In genomic region chr5:53672352-53672751, GRCm38 (mm10) we compare ENCODE assay signal across 8 mouse cellular contexts. TPM values are rescaled to one million over a fixed set of nuclear protein-coding genes. Genes with fewer than 3 reads are reported as not detected.
DNase-seq lines count a peak whose midpoint lies in the region; ATAC-seq and TF ChIP-seq lines count a peak whose summit lies in the region.

No protein-coding gene starts in this region.

- H3K27me3 ChIP-seq in embryonic facial prominence, embryonic 12.5 days, result no peaks in the 10 kb centered on the region
- no peaks in the 10 kb centered on the region for H3K27me3 ChIP-seq in heart, embryonic 11.5 days (ENCODE audit: control insufficient read depth, insufficient read depth, low read length)
- H3K27me3 ChIP-seq in kidney, embryonic 16.5 days (ENCODE audit: insufficient read depth, low read length), result no peaks in the 10 kb centered on the region
- H3K27me3 ChIP-seq in liver, adult 2 months (ENCODE audit: control insufficient read depth, insufficient read depth, low read length), result no peaks in the 10 kb centered on the region
- no peaks in the 10 kb centered on the region for H3K27me3 ChIP-seq in neural tube, embryonic 12.5 days (replicated peaks)

- 21% methylated on average over 5 of the region's 5 CpGs for WGBS in embryonic facial prominence, embryonic 12.5 days
- 17% methylated on average over 5 of the region's 5 CpGs for WGBS in heart, embryonic 11.5 days (ENCODE audit: insufficient replicate concordance)
- WGBS in kidney, embryonic 16.5 days, result 16% methylated on average over 5 of the region's 5 CpGs
- 25% methylated on average over 5 of the region's 5 CpGs for WGBS in liver, adult 2 months
- 23% methylated on average over 5 of the region's 5 CpGs for WGBS in neural tube, embryonic 12.5 days

- no peak for TF ChIP-seq POLR2A in liver, adult 2 months (IDR thresholded peaks at IDR 0.05; ENCODE audit: extremely low read depth, insufficient read depth, low read length)

- H3K4me2 ChIP-seq in embryonic facial prominence, embryonic 12.5 days (replicated peaks), result no peak overlapping the region
- no peak overlapping the region for H3K4me2 ChIP-seq in heart, embryonic 11.5 days
- H3K4me2 ChIP-seq in kidney, embryonic 16.5 days (replicated peaks; ENCODE audit: low read depth, low read length), result no peak overlapping the region
- no peak overlapping the region for H3K4me2 ChIP-seq in neural tube, embryonic 12.5 days (replicated peaks)

- peak; percentile 64; the same call in 1 of the 2 replicates for ATAC-seq in embryonic facial prominence, embryonic 12.5 days (ENCODE audit: insufficient number of reproducible peaks, insufficient read depth, low FRiP score, low TSS enrichment)
- ATAC-seq in heart, embryonic 11.5 days (replicated peaks; ENCODE audit: insufficient number of reproducible peaks, low FRiP score, low TSS enrichment), result peak; percentile 49; the same call in 1 of the 2 replicates
- ATAC-seq in kidney, embryonic 16.5 days (ENCODE audit: low FRiP score, low TSS enrichment), result peak; percentile 80
- ATAC-seq in neural tube, embryonic 12.5 days (ENCODE audit: low FRiP score, low read depth), result peak; percentile 88

- H3K36me3 ChIP-seq in embryonic facial prominence, embryonic 12.5 days, result no peaks in the 10 kb centered on the region
- no peaks in the 10 kb centered on the region for H3K36me3 ChIP-seq in heart, embryonic 11.5 days (ENCODE audit: control insufficient read depth, insufficient read depth, low read length)
- H3K36me3 ChIP-seq in kidney, embryonic 16.5 days (ENCODE audit: insufficient read depth, low read length), result no peaks in the 10 kb centered on the region
- H3K36me3 ChIP-seq in liver, adult 2 months (ENCODE audit: control insufficient read depth, insufficient read depth, low read length), result no peaks in the 10 kb centered on the region
- no peaks in the 10 kb centered on the region for H3K36me3 ChIP-seq in neural tube, embryonic 12.5 days

- peak; percentile 84 for TF ChIP-seq CTCF in liver, adult 2 months (IDR thresholded peaks at IDR 0.05; ENCODE audit: low read depth, low read length)

- DNase-seq in CD4-positive helper T cell, adult 2 months (ENCODE audit: low read depth, low spot score), result peak; percentile 62
- DNase-seq in adrenal gland, postnatal 4 days (ENCODE audit: low spot score in 2 of 2), result peak; percentile 26 to 46
- DNase-seq in liver, adult 2 months (ENCODE audit: extremely low read depth, low read depth, low spot score), result peak; percentile 30
- peak; percentile 78 for DNase-seq in testis, postnatal 10 days (ENCODE audit: low spot score)

- no peaks in the 10 kb centered on the region for H3K4me1 ChIP-seq in embryonic facial prominence, embryonic 12.5 days
- H3K4me1 ChIP-seq in heart, embryonic 11.5 days (ENCODE audit: control insufficient read depth, insufficient read depth, low read length), result no peaks in the 10 kb centered on the region
- no peaks in the 10 kb centered on the region for H3K4me1 ChIP-seq in kidney, embryonic 16.5 days (ENCODE audit: insufficient read depth, low read length)
- no peaks in the 10 kb centered on the region; the same call in 1 of the 2 replicates for H3K4me1 ChIP-seq in liver, adult 2 months (ENCODE audit: control insufficient read depth, insufficient read depth, low read length)
- no peaks in the 10 kb centered on the region for H3K4me1 ChIP-seq in neural tube, embryonic 12.5 days

- no peak overlapping the region for H3K4me3 ChIP-seq in embryonic facial prominence, embryonic 12.5 days
- no peak overlapping the region for H3K4me3 ChIP-seq in heart, embryonic 11.5 days (ENCODE audit: low read depth, low read length)
- no peak overlapping the region for H3K4me3 ChIP-seq in kidney, embryonic 16.5 days (ENCODE audit: low read length)
- no peak overlapping the region for H3K4me3 ChIP-seq in liver, adult 2 months (ENCODE audit: insufficient read depth, low read depth, low read length)
- H3K4me3 ChIP-seq in neural tube, embryonic 12.5 days, result no peak overlapping the region

- H3K9ac ChIP-seq in embryonic facial prominence, embryonic 12.5 days, result no peak overlapping the region
- H3K9ac ChIP-seq in heart, embryonic 11.5 days (ENCODE audit: low read depth, low read length), result no peak overlapping the region
- no peak overlapping the region for H3K9ac ChIP-seq in kidney, embryonic 16.5 days (replicated peaks; ENCODE audit: low read length)
- H3K9ac ChIP-seq in liver, adult 2 months (ENCODE audit: low read depth, low read length), result no peak overlapping the region
- no peak overlapping the region for H3K9ac ChIP-seq in neural tube, embryonic 12.5 days

- no peaks in the 10 kb centered on the region for H3K9me3 ChIP-seq in embryonic facial prominence, embryonic 12.5 days
- no peaks in the 10 kb centered on the region for H3K9me3 ChIP-seq in heart, embryonic 11.5 days (replicated peaks; ENCODE audit: control insufficient read depth, low read length)
- no peaks in the 10 kb centered on the region for H3K9me3 ChIP-seq in kidney, embryonic 16.5 days (ENCODE audit: low read length)
- H3K9me3 ChIP-seq in neural tube, embryonic 12.5 days, result no peaks in the 10 kb centered on the region

- H3K79me2 ChIP-seq in liver, adult 2 months (ENCODE audit: control insufficient read depth, insufficient read depth, low read length), result no peaks in the 10 kb centered on the region

- H3K27ac ChIP-seq in embryonic facial prominence, embryonic 12.5 days, result no peak overlapping the region
- no peak overlapping the region for H3K27ac ChIP-seq in heart, embryonic 11.5 days (ENCODE audit: low read depth, low read length)
- no peak overlapping the region for H3K27ac ChIP-seq in kidney, embryonic 16.5 days (ENCODE audit: low read length)
- H3K27ac ChIP-seq in liver, adult 2 months (replicated peaks; ENCODE audit: insufficient read depth, low read depth, low read length), result no peak overlapping the region
- no peak overlapping the region for H3K27ac ChIP-seq in neural tube, embryonic 12.5 days

RNA-seq across cellular contexts. Expression of gene Cckar, which starts 35.2 kb away (rescaled TPM):
- 1 to 10 TPM in 1 of 2 experiments, under 1 TPM in 1; 0.08 to 9.2 TPM for total RNA-seq in adrenal gland, postnatal 4 days (2021)
- 0.42 and 0.63 TPM in 2 replicates for polyA plus RNA-seq in embryonic facial prominence, embryonic 12.5 days (2016; fragmentation: Nextera tagmentation; extraction: Ambion mirVana)
- 0.44 and 0.45 TPM in 2 replicates for polyA plus RNA-seq in heart, embryonic 11.5 days (2014; fragmentation: Nextera tagmentation; extraction: Ambion mirVana)
- polyA plus RNA-seq in kidney, embryonic 16.5 days (2015; fragmentation: Nextera tagmentation; extraction: Ambion mirVana), result 6.3 and 8.4 TPM in 2 replicates
- total RNA-seq in liver, adult 2 months (2014; rRNA removed), result 0.13 and 0.37 TPM in 2 replicates
- not detected in 2 replicates for polyA plus RNA-seq in liver, adult 2 months (2012; rRNA removed)
- 1.3 and 2.2 TPM in 2 replicates for polyA plus RNA-seq in neural tube, embryonic 12.5 days (2016; fragmentation: Nextera tagmentation; extraction: Ambion mirVana)
